Mouse (Mus musculus): ENCODE results near the gene A630001G21Rik. TPM values are rescaled to one million over a fixed set of nuclear protein-coding genes. Genes with fewer than 3 reads are reported as not detected.

Gene A630001G21Rik
- total RNA-seq, 2 experiments from 2014 or later: 0.24 to 0.36 TPM

- intact Hi-C loops (cut with DNase I): no loop called here
- DNase-seq: peak in 1 of 2 experiments; percentile 19
These were observed 3.3 kb downstream of the A630001G21Rik start for GRCm38 (mm10) chr1:85775136-85775535.

GRCm38 (mm10) chr1:85771976-85772375, 6.5 kb downstream of the A630001G21Rik start:
- DNase-seq: no peak
- intact Hi-C loops (cut with DNase I): no loop called here

- DNase-seq: no peak
- intact Hi-C loops (cut with DNase I): no loop called here
These were observed 10.7 kb downstream of the A630001G21Rik start for GRCm38 (mm10) chr1:85767754-85768153.

- intact Hi-C loops (cut with DNase I): no loop called here
- DNase-seq: no peak
These were observed 12.3 kb downstream of the A630001G21Rik start for GRCm38 (mm10) chr1:85766120-85766519.

GRCm38 (mm10) chr1:85764291-85764690, 14.2 kb downstream of the A630001G21Rik start:
- DNase-seq: no peak
- intact Hi-C loops (cut with DNase I): no loop called here

- no peak for DNase-seq
These were observed 15.1 kb downstream of the A630001G21Rik start for GRCm38 (mm10) chr1:85763386-85763785.

GRCm38 (mm10) chr1:85761665-85762064, 16.8 kb downstream of the A630001G21Rik start:
- no peak for DNase-seq
- intact Hi-C loops (cut with DNase I): no loop called here

More at GRCm38 (mm10) chr1:85763386-85763785, 15.1 kb downstream of the A630001G21Rik start:
- intact Hi-C loops (cut with DNase I): no loop called here

- intact Hi-C loops (cut with DNase I): no loop called here
- DNase-seq: no peak
These were observed 19.5 kb downstream of the A630001G21Rik start for GRCm38 (mm10) chr1:85758969-85759293.

GRCm38 (mm10) chr1:85758231-85758968, 20.0 kb downstream of the A630001G21Rik start:
- intact Hi-C loops (cut with DNase I): no loop called here
- DNase-seq: peak in 1 of 2 experiments; percentile 14

- intact Hi-C loops (cut with DNase I): no loop called here
- DNase-seq: no peak
These were observed 20.8 kb downstream of the A630001G21Rik start for GRCm38 (mm10) chr1:85757531-85758230.

- DNase-seq: no peak
- intact Hi-C loops (cut with DNase I): no loop called here
These were observed 26.3 kb downstream of the A630001G21Rik start for GRCm38 (mm10) chr1:85751932-85752680.

- DNase-seq: peak; percentile 28 to 30
- intact Hi-C loops (cut with DNase I): no loop called here
These were observed 26.9 kb downstream of the A630001G21Rik start for GRCm38 (mm10) chr1:85751494-85751893.

- DNase-seq: no peak
- intact Hi-C loops (cut with DNase I): no loop called here
These were observed 27.8 kb downstream of the A630001G21Rik start for GRCm38 (mm10) chr1:85750650-85751049.

- no peak for DNase-seq
These were observed 28.6 kb downstream of the A630001G21Rik start for GRCm38 (mm10) chr1:85749829-85750228.

GRCm38 (mm10) chr1:85746511-85746910, 31.9 kb downstream of the A630001G21Rik start:
- intact Hi-C loops (cut with DNase I): no loop called here
- no peak for DNase-seq

More at GRCm38 (mm10) chr1:85749829-85750228, 28.6 kb downstream of the A630001G21Rik start:
- intact Hi-C loops (cut with DNase I): no loop called here

GRCm38 (mm10) chr1:85744539-85744938, 33.9 kb downstream of the A630001G21Rik start:
- intact Hi-C loops (cut with DNase I): no loop called here
- no peak for DNase-seq

- DNase-seq: no peak
- intact Hi-C loops (cut with DNase I): no loop called here
These were observed 35.4 kb downstream of the A630001G21Rik start for GRCm38 (mm10) chr1:85742916-85743505.

- intact Hi-C loops (cut with DNase I): no loop called here
- no peak for DNase-seq
These were observed 36.1 kb downstream of the A630001G21Rik start for GRCm38 (mm10) chr1:85742333-85742732.

GRCm38 (mm10) chr1:85740923-85741322, 37.5 kb downstream of the A630001G21Rik start:
- intact Hi-C loops (cut with DNase I): no loop called here
- no peak for DNase-seq

- no peak for DNase-seq
- intact Hi-C loops (cut with DNase I): loop anchor here (2.0 kb wide), 1 partner anchor 103 kb away; no protein-coding TSS in a partner anchor
These were observed 38.6 kb downstream of the A630001G21Rik start for GRCm38 (mm10) chr1:85739819-85740218.

GRCm38 (mm10) chr1:85739000-85739399, 39.4 kb downstream of the A630001G21Rik start:
- intact Hi-C loops (cut with DNase I): loop anchor here (2.0 kb wide), 1 partner anchor 104 kb away; no protein-coding TSS in a partner anchor
- DNase-seq: no peak

Data from heart, postnatal 36 days (tissue).